Mouse (Mus musculus): ENCODE results near the gene Slc4a4. TPM values are rescaled to one million over a fixed set of nuclear protein-coding genes. Genes with fewer than 3 reads are reported as not detected.
"Not testable (repeated sequence)": the region's sequence is repeated elsewhere in the genome, so short reads cannot be mapped to it uniquely, and the experiment has no call there.

Gene Slc4a4
- polyA plus RNA-seq, 1 experiment from 2014 or later, result 1.9 TPM

GRCm38 (mm10) chr5:89102560-89102959 is 215.9 kb downstream of the Slc4a4 start:
- no peaks in the 10 kb centered on the region for H3K36me3 ChIP-seq
- H3K9me3 ChIP-seq, result no peaks in the 10 kb centered on the region
- H3K4me2 ChIP-seq (replicated peaks), result no peak overlapping the region
- no peak overlapping the region for H3K4me3 ChIP-seq (replicated peaks)
- ATAC-seq, result no peak
- no peak overlapping the region for H3K27ac ChIP-seq
- no peaks in the 10 kb centered on the region for H3K4me1 ChIP-seq (replicated peaks)
- H3K27me3 ChIP-seq, result no peaks in the 10 kb centered on the region
- WGBS, result 76% methylated on average over 4 of the region's 4 CpGs
- no peak overlapping the region for H3K9ac ChIP-seq (replicated peaks)

GRCm38 (mm10) chr5:89105346-89105745 is 218.7 kb downstream of the Slc4a4 start:
- Histone ChIP-seq H3K27me3 (no peaks in the 10 kb centered on the region), H3K27ac (no peak overlapping the region), H3K9me3 (no peaks in the 10 kb centered on the region), H3K4me2 (replicated peaks) (no peak overlapping the region), H3K4me3 (replicated peaks) (no peak overlapping the region), H3K9ac (replicated peaks) (no peak overlapping the region), H3K4me1 (replicated peaks) (no peaks in the 10 kb centered on the region), H3K36me3 (no peaks in the 10 kb centered on the region)
- ATAC-seq, result no peak
- 64% methylated on average over 9 of the region's 9 CpGs for WGBS

DNA sequence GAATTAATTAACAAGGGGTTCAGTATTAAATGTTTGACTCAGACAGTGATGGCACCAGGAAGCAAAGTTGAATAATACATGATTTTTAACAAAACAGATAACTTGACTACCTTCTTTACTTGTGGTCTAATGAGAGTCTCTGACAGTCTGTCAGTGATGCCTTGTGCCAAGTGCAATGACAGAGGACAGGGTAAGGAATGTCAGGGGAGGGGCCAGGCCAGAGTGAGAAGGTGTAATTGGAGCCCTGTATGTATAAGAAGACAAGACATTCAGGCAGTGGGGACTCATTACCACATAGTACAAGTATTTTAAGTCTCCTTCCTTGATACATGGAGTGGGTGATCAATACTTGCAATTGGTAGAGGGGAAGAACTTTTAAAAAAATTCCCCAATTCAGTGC is 219.6 kb downstream of the Slc4a4 start:
- Histone ChIP-seq H3K4me1 (replicated peaks) (no peaks in the 10 kb centered on the region), H3K27me3 (no peaks in the 10 kb centered on the region), H3K4me3 (replicated peaks) (no peak overlapping the region), H3K27ac (no peak overlapping the region), H3K9me3 (no peaks in the 10 kb centered on the region), H3K9ac (replicated peaks) (no peak overlapping the region), H3K4me2 (replicated peaks) (no peak overlapping the region), H3K36me3 (no peaks in the 10 kb centered on the region)
- no peak for ATAC-seq

GRCm38 (mm10) chr5:89108809-89109208 is 222.2 kb downstream of the Slc4a4 start:
- WGBS, result 81% methylated on average over 1 of the region's 1 CpGs
- H3K4me2 ChIP-seq (replicated peaks), result no peak overlapping the region

DNA sequence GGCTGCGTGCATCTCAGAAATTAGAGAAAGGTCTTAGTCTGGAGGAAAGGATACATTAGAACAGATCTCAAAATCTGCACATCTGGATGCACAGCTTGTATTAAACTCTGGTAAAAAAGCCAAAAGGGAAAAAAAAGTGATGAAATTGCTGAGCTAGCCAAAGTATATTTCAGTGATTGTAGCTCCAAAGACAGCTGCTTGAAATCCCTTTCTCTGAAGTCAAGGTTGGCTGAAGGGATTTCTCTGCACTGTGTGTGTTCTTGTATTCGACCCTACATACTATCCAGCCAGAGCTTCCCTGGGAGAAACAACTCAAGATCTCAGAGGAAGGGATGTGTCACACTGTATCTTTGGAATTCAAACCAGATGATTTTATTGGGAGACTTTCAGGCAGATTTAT is 223.2 kb downstream of the Slc4a4 start:
- no peaks in the 10 kb centered on the region for H3K27me3 ChIP-seq
- WGBS, result 83% methylated on average over 2 of the region's 2 CpGs
- H3K9me3 ChIP-seq, result no peaks in the 10 kb centered on the region
- no peak overlapping the region for H3K4me2 ChIP-seq (replicated peaks)
- no peak overlapping the region for H3K4me3 ChIP-seq (replicated peaks)
- no peaks in the 10 kb centered on the region for H3K36me3 ChIP-seq
- no peak overlapping the region for H3K27ac ChIP-seq
- no peak overlapping the region for H3K9ac ChIP-seq (replicated peaks)
- ATAC-seq, result no peak
- H3K4me1 ChIP-seq (replicated peaks), result no peaks in the 10 kb centered on the region

More at GRCm38 (mm10) chr5:89108809-89109208, 222.2 kb downstream of the Slc4a4 start:
- Histone ChIP-seq H3K4me1 (replicated peaks) (no peaks in the 10 kb centered on the region), H3K9me3 (no peaks in the 10 kb centered on the region), H3K27ac (no peak overlapping the region), H3K36me3 (no peaks in the 10 kb centered on the region), H3K4me3 (replicated peaks) (no peak overlapping the region), H3K9ac (replicated peaks) (no peak overlapping the region), H3K27me3 (no peaks in the 10 kb centered on the region)
- ATAC-seq, result no peak

GRCm38 (mm10) chr5:89111987-89112386 is 225.4 kb downstream of the Slc4a4 start:
- H3K27ac ChIP-seq; H3K4me2 ChIP-seq (replicated peaks); H3K27me3 ChIP-seq; H3K4me1 ChIP-seq (replicated peaks); ATAC-seq; H3K9ac ChIP-seq (replicated peaks); H3K4me3 ChIP-seq (replicated peaks); H3K9me3 ChIP-seq; H3K36me3 ChIP-seq: not testable (repeated sequence)
- WGBS, result 97% methylated on average over 16 of the region's 17 CpGs

DNA sequence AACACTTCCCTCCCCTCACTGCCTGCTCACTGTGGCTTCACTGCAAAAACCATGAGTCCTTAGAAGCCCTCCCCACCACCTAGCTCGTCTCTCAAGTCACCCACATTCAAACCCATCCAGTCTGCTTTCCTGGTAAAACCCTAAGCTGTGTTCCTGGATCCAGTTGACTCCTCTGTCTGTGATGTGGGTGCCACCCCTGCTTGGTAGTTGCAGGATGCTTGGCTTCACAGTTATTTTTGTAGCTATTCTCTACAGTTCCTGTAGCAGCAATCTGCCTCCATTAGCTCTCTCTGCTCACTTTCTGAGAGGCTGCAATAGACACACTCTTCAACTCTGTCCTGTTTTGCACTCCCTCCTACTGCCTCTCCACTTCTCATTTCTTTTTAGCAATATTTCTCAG is 234.3 kb downstream of the Slc4a4 start:
- no peak overlapping the region for H3K9ac ChIP-seq (replicated peaks)
- WGBS, result 57% methylated on average over 1 of the region's 1 CpGs
- ATAC-seq, result no peak
- no peak overlapping the region for H3K4me2 ChIP-seq (replicated peaks)
- H3K27me3 ChIP-seq, result no peaks in the 10 kb centered on the region
- no peaks in the 10 kb centered on the region for H3K4me1 ChIP-seq (replicated peaks)
- no peak overlapping the region for H3K4me3 ChIP-seq (replicated peaks)
- H3K27ac ChIP-seq, result no peak overlapping the region
- no peaks in the 10 kb centered on the region for H3K9me3 ChIP-seq
- no peaks in the 10 kb centered on the region for H3K36me3 ChIP-seq

GRCm38 (mm10) chr5:89123270-89123903 is 236.8 kb downstream of the Slc4a4 start:
- no peak overlapping the region for H3K4me3 ChIP-seq (replicated peaks)
- WGBS, result 72% methylated on average over 9 of the region's 9 CpGs

DNA sequence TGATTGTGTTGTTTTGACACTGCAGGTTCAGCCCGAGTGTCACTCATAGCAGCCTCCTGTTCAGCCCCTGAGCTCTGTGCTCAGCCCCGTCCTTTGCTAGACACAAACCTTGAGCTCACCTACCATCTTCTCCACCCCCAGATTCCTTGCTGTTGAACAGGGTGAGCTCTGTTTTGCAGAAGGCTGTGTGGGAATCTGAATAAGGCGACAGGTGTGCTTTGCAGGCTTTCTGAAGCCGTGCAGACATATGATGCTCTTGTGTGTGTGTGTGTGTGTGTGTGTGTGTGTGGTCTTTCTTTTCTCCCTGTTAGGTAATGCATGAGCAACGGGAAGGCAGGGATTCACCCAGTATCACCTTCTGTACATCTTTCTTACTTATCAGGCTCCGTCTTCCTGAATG is 241.6 kb downstream of the Slc4a4 start:
- no peak overlapping the region for H3K9ac ChIP-seq (replicated peaks)
- H3K27ac ChIP-seq, result no peak overlapping the region
- no peak for ATAC-seq
- WGBS, result 89% methylated on average over 6 of the region's 6 CpGs
- H3K9me3 ChIP-seq, result no peaks in the 10 kb centered on the region
- no peak overlapping the region for H3K4me2 ChIP-seq (replicated peaks)
- no peak overlapping the region for H3K4me3 ChIP-seq (replicated peaks)
- no peaks in the 10 kb centered on the region for H3K36me3 ChIP-seq
- no peaks in the 10 kb centered on the region for H3K27me3 ChIP-seq
- no peaks in the 10 kb centered on the region for H3K4me1 ChIP-seq (replicated peaks)

More at GRCm38 (mm10) chr5:89123270-89123903, 236.8 kb downstream of the Slc4a4 start:
- H3K4me2 ChIP-seq (replicated peaks), result no peak overlapping the region
- no peak overlapping the region for H3K9ac ChIP-seq (replicated peaks)
- H3K27me3 ChIP-seq, result no peaks in the 10 kb centered on the region
- H3K9me3 ChIP-seq, result no peaks in the 10 kb centered on the region
- no peak overlapping the region for H3K27ac ChIP-seq
- no peak for ATAC-seq
- no peaks in the 10 kb centered on the region for H3K36me3 ChIP-seq
- no peaks in the 10 kb centered on the region for H3K4me1 ChIP-seq (replicated peaks)

- H3K27ac ChIP-seq, result no peak overlapping the region
Measured at GRCm38 (mm10) chr5:89135776-89136175, 249.2 kb downstream of the Slc4a4 start.

DNA sequence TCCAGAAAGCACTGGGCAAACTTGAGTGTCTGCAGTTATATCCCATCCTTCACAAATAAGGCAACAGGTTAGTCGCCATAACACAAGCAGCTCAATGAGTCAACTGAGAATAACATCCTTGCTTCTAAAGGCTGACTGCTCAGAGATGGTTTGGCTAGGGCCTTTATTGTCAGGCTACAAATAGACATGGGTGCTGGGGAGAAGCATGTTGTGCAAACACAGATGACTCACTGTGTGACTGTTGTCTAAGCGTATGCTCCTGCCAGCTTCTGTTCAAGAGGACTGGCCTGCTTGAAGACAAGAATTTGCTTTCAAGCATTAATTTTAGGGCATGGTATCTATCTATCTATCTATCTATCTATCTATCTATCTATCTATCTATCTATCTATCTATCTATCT is 253.5 kb downstream of the Slc4a4 start:
- 93% methylated on average over 2 of the region's 2 CpGs for WGBS
- Histone ChIP-seq H3K27me3 (no peaks in the 10 kb centered on the region), H3K9me3 (no peaks in the 10 kb centered on the region), H3K4me1 (replicated peaks) (no peaks in the 10 kb centered on the region), H3K36me3 (no peaks in the 10 kb centered on the region), H3K27ac (no peak overlapping the region), H3K4me2 (replicated peaks) (no peak overlapping the region), H3K4me3 (replicated peaks) (no peak overlapping the region), H3K9ac (replicated peaks) (no peak overlapping the region)
- ATAC-seq, result no peak

More at GRCm38 (mm10) chr5:89135776-89136175, 249.2 kb downstream of the Slc4a4 start:
- Histone ChIP-seq H3K9ac (replicated peaks) (no peak overlapping the region), H3K4me3 (replicated peaks) (no peak overlapping the region), H3K4me1 (replicated peaks) (no peaks in the 10 kb centered on the region), H3K27me3 (no peaks in the 10 kb centered on the region), H3K9me3 (no peaks in the 10 kb centered on the region), H3K36me3 (no peaks in the 10 kb centered on the region), H3K4me2 (replicated peaks) (no peak overlapping the region)
- no peak for ATAC-seq
- WGBS, result 90% methylated on average over 11 of the region's 11 CpGs

DNA sequence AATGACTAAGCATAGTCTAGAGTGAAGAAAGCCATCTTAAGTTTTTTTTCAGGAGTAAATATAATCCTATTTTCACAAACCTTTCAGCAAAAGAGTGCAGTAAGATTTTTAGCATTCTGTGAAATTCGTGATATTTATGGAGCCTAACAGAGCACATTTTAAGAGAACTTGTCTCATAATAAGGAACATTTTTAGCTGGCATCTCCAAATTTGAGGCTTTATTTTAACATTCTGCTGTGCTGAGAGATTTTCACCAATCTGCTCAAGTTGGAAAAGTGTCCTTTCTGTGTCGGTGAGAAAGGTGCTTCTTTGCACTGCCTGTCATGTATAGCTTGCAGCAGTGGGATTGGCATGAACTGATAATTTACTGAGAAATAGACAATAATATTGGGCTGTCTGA is 255.1 kb downstream of the Slc4a4 start:
- Histone ChIP-seq H3K27ac (no peak overlapping the region), H3K27me3 (no peaks in the 10 kb centered on the region), H3K4me2 (replicated peaks) (no peak overlapping the region), H3K4me3 (replicated peaks) (no peak overlapping the region), H3K9me3 (no peaks in the 10 kb centered on the region), H3K4me1 (replicated peaks) (no peaks in the 10 kb centered on the region), H3K36me3 (no peaks in the 10 kb centered on the region), H3K9ac (replicated peaks) (no peak overlapping the region)
- 91% methylated on average over 2 of the region's 2 CpGs for WGBS
- no peak for ATAC-seq

DNA sequence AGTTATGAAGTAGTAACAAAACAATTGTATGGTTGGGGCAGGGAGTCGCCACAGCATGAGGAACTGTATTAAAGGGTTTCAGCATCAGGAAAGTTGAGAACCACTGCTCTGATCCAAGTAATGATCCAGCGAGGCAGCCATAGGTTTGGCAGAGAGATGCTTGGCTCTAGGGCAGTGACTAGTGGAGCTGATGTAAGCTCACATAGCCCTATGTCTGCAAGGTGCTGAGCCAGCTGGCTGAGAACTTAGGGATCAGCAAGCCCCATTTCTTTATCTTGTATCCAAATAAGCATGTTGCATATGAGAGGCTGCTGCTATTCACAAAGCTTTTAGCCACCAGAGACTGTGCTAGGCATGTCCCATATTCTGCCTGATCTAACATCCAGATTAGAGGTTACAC is 259.7 kb downstream of the Slc4a4 start:
- H3K9ac ChIP-seq (replicated peaks), result no peak overlapping the region
- no peaks in the 10 kb centered on the region for H3K36me3 ChIP-seq
- 89% methylated on average over 2 of the region's 2 CpGs for WGBS
- H3K9me3 ChIP-seq, result no peaks in the 10 kb centered on the region
- H3K4me2 ChIP-seq (replicated peaks), result no peak overlapping the region
- no peak for ATAC-seq
- no peaks in the 10 kb centered on the region for H3K4me1 ChIP-seq (replicated peaks)
- no peak overlapping the region for H3K27ac ChIP-seq
- no peaks in the 10 kb centered on the region for H3K27me3 ChIP-seq
- no peak overlapping the region for H3K4me3 ChIP-seq (replicated peaks)

Data from midbrain, embryonic 13.5 days (tissue).